Mouse (Mus musculus) neutrophil, adult 5-6 weeks (primary cell): ENCODE results near the gene Dkc1. TPM values are rescaled to one million over a fixed set of nuclear protein-coding genes. Genes with fewer than 3 reads are reported as not detected.
A peak's percentile ranks its signal among the peaks of the same experiment; 100 is the strongest.

Experiments
- ATAC-seq: fragments of 151-379, 151-347 bp; 2 replicates; pipeline ENCODE4 v1.8.0; 2017; ENCODE audit warnings: mild to moderate bottlenecking, moderate TSS enrichment; ENCODE audit not compliant: insufficient number of reproducible peaks, poor library complexity, low FRiP score, severe bottlenecking; ENCODE audit errors: extremely low read depth
- total RNA-seq: library from RNA; stranded (forward); fragments of 200-1000 nt; gene quantifications from 2 replicates; pipeline ENCODE4 v1.2.3, GENCODE M21; 2017

Dkc1 gene
- total RNA-seq = 75.8 and 81.5 TPM in 2 replicates

- ATAC-seq = peak; percentile 99
Measured at GRCm38 (mm10) chrX:75095369-75096162, at the start of gene Dkc1. Gene Dkc1 (plus strand): TSS chrX:75095854.

DNA sequence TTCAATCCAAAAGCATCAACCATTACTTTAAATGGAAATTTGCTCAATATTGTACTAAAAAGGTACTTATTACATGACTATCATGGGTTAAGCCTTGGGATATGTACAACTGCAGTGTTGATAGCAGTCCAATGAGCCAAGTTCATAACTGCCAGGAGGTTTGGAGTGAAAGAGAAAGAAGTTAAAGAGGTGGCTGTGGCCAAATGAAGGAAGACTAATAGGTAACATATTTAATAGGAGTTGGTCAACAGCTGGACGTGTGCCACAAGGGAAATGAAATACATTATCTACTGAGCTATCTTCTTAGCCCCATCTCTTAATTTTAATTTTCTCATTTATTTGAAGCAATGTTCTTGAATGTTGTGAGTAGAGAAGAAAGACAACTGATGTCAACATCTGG, 49.7 kb upstream of the Dkc1 start:
- ATAC-seq = no peak

GRCm38 (mm10) chrX:75046921-75047635, 48.6 kb upstream of the Dkc1 start:
- ATAC-seq = no peak

- ATAC-seq = no peak
Measured at GRCm38 (mm10) chrX:75056120-75056775, 39.4 kb upstream of the Dkc1 start.

DNA sequence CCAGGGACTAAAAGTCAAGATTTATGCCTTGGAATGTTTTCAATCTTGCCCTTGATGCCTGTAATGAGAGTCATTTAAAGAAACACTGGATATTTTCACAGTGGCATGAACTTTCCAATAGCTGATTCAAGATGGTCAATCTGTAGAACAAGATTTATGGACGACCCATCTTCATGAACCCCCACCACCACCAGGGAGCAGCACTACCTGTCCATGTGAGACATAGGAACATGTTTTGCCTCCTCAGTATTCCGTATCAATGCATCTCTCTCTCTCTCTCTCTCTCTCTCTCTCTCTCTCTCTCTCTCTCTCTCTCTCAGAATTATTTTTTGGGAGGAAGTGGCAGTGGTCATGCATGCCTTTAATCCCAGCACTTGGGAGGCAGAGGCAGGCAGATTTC, 13.3 kb upstream of the Dkc1 start:
- no peak for ATAC-seq

- peak; percentile 52 for ATAC-seq
Measured at GRCm38 (mm10) chrX:75083982-75084773, 11.5 kb upstream of the Dkc1 start.

DNA sequence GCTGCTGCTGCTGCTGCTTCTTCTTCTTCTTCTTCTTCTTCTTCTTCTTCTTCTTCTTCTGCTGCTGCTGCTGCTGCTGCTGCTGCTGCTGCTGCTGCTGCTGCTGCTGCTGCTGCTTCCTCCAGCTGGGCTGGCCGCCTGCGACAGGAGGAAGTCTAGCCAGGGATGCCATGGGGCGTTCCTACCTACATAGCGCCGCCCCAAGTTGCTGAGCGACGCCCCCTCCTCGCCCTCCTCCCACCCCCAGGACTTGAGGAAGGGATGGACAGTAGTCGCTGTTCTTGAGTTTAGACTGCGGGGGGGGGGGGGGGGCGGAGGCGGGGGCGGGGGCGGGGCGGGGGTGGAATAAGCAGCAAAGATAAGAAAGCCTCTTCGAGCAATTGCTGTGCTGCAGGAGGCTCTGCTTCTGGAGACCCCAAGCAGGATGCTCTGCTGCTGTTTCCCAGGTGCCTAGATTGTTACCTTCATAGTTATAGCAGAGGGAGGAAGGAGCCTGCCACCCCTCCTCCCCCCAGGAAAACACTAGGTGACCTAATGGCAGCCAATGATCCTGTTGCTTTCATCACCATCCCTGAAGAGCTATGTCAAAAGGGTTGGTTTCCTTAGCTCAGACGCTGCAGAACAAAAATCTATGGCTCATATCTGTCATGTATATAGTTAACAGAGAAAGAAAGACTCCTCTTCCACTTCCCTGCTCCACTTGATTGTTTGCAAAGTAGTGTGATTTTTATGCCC, 10.7 kb upstream of the Dkc1 start, which contains the start of gene Gab3:
TSS of gene Gab3 (minus strand) at position 685 of the 735 bp plus-strand sequence.
- peak; percentile 98 for ATAC-seq

GRCm38 (mm10) chrX:75085654-75086053, 10.0 kb upstream of the Dkc1 start:
- ATAC-seq = peak; percentile 16; the same call in 1 of the 2 replicates

DNA sequence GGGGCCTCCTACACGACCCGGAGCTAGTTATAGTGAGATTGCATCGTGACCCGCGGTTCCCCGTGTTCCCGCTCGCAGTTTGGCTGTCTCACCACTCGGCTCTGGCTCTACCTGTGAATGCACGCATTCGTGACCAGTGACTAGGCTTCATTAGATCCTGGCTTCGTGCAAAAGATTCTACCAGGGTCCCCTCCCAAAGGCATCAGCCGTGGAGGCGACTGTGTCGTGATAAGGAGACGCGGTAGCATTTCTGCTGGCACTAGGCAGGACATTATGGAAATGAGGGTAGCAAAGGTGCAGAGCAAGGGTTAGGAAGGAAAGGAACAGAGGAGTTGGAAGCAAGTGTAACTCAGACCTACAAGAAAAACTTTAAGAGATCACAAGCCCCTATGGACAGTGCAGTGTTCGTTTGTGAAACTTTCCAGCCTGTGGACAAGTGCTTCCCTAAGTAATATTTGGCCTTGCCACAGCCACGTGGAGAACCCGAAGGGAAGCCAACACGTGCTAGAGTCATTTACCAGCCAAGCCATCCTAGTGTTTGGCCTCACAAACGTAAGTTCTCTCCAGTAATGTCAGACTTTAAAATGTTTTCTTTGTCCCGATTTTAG, 613 bp downstream of the Dkc1 start:
- no peak for ATAC-seq

- ATAC-seq = no peak
Measured at GRCm38 (mm10) chrX:75098799-75099198, 3.1 kb downstream of the Dkc1 start.

DNA sequence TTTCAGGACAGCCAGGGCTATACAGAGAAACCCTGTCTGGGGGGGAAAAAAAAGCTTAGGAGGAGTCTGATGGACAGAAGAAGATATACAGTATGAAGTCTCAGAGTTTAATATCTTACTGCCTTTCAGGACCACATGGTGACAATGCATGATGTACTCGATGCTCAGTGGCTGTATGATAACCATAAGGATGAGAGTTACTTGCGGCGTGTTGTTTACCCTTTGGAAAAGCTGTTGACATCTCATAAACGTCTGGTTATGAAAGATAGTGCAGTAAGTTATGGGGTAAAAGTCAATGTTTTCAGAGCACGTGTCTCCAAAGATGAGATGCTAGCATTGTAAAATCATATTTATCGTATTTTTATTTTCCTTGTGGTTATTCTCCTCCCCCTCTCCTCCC, 6.6 kb downstream of the Dkc1 start:
- ATAC-seq = no peak

DNA sequence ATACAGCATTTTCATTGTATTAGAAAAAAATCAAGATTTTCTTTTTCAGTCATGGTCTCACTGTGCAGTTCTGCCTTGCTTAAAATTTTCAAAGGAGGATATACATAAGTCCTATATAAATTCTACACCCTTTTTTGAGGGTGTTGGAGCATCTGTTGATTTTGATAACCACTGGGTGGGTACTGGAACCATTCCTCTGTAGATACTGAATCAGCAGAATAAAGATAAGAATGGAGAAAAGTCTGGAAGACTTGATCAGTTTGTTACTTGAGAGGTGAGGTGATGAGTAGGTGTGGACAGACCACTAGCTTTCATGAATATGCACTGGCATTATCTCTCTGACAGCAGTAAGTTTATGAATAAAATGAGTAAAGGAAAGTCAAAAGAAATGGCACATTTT, 19.9 kb downstream of the Dkc1 start:
- no peak for ATAC-seq

DNA sequence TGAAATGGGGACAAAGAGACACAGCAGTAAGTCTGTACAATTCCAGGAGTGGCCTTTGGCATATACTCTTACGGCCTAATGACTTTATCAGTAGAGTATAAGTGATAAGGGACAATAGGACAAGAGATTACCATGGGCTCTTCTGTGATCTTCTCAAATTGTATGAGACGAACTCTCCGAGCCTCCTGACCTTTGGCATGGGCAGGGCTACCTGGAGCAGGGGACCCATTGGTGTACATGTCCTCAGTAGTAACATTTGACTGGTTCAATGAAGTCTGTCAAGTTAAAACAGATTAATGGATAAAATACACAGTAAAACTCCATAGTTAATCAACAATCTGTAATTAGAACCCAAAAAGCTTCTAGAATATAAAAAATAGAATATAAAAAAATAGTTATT, 30.0 kb downstream of the Dkc1 start:
- ATAC-seq = no peak

DNA sequence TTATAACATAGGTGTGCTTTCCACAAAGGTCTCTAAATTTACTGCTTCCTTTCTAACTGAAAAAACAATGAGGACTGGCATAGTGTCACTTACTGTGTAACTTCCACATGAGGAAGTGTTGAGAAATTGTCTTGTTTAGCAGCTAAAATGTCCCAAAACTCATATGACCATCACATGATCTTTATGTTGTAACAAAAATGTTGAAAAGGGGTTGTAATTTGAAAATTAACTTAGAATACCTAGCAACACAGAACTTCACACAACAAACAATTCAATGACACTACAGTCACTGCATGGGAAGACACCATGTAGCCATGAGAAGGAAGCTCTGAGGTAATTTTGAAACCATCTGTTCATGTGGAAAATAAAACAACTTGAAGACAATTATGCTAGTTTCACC, 31.2 kb downstream of the Dkc1 start:
- peak; percentile 46 for ATAC-seq

GRCm38 (mm10) chrX:75128333-75128980, 32.8 kb downstream of the Dkc1 start:
- no peak for ATAC-seq

GRCm38 (mm10) chrX:75129474-75129873, 33.8 kb downstream of the Dkc1 start:
- ATAC-seq = no peak

- ATAC-seq = peak; percentile 89
Measured at GRCm38 (mm10) chrX:75130467-75131160, 35.0 kb downstream of the Dkc1 start, which contains the start of gene Mpp1. Gene Mpp1 (minus strand): TSS chrX:75131016.
